Mouse (Mus musculus): Measurements from ENCODE around the gene Slit3. TPM values are rescaled to one million over a fixed set of nuclear protein-coding genes. Genes with fewer than 3 reads are reported as not detected.

Slit3 gene
- polyA plus RNA-seq, 1 experiment from 2014 or later: 11.1 TPM

DNA sequence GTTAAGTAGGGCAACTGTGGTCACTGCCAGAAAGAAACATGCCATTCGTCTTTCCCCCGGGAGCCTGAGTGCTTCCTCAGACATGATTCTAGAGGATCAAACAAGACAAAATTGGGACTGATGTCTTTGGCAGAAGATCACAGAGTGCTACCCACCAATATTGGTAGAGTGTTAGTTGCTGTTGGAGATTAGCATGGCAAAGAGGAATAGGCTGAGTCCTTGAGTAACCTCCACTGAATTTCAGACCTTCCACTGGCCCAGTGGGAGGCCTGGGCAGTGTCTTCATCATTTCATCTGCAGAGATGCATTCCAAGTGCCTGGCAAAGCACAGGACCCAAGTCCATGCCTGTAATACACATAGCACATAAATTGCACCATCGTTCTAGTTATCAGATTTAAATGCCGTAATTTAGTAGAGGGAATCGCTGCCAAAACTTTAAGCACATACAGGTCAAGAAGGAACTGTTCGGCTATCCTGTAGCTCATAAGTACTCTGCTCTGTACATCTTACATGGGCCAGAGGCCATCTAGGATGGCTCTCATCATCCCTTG lies 77.6 kb downstream of the Slit3 start:
- WGBS: 93% methylated on average over 6 of the region's 6 CpGs
- no peak for ATAC-seq (ENCODE audit: low FRiP score)
- H3K9ac ChIP-seq (ENCODE audit: low read length): no peak overlapping the region

GRCm38 (mm10) chr11:35202332-35202731 lies 81.3 kb downstream of the Slit3 start:
- DNase-seq (ENCODE audit: low spot score, missing footprints) (peak; percentile 35), ATAC-seq (ENCODE audit: low FRiP score) (no peak)
- no peaks in the 10 kb centered on the region for H3K9me3 ChIP-seq (ENCODE audit: control insufficient read depth, low read length)
- no peak overlapping the region for H3K27ac ChIP-seq (ENCODE audit: low read depth, low read length)
- no peak overlapping the region for H3K9ac ChIP-seq (ENCODE audit: low read length)
- H3K4me1 ChIP-seq (ENCODE audit: control insufficient read depth, insufficient read depth, low read length): peaks cover 19% of the 10 kb centered on the region
- H3K36me3 ChIP-seq (ENCODE audit: control insufficient read depth, insufficient read depth, low read length): no peaks in the 10 kb centered on the region
- H3K27me3 ChIP-seq (ENCODE audit: control insufficient read depth, insufficient read depth, low read length): peaks cover 13% of the 10 kb centered on the region
- H3K4me3 ChIP-seq (ENCODE audit: low read depth, low read length): no peak overlapping the region
- no peak overlapping the region for H3K4me2 ChIP-seq
- 49% methylated on average over 5 of the region's 5 CpGs for WGBS

More for the DNA sequence above, 77.6 kb downstream of the Slit3 start:
- Histone ChIP-seq H3K4me3 (ENCODE audit: low read depth, low read length) (no peak overlapping the region), H3K4me1 (ENCODE audit: control insufficient read depth, insufficient read depth, low read length) (peaks cover 10% of the 10 kb centered on the region), H3K27me3 (ENCODE audit: control insufficient read depth, insufficient read depth, low read length) (peaks cover 9% of the 10 kb centered on the region; the same call in 1 of the 2 replicates), H3K4me2 (no peak overlapping the region), H3K9me3 (ENCODE audit: control insufficient read depth, low read length) (no peaks in the 10 kb centered on the region), H3K36me3 (ENCODE audit: control insufficient read depth, insufficient read depth, low read length) (no peaks in the 10 kb centered on the region), H3K27ac (ENCODE audit: low read depth, low read length) (no peak overlapping the region)
- no peak for DNase-seq (ENCODE audit: low spot score, missing footprints)

DNA sequence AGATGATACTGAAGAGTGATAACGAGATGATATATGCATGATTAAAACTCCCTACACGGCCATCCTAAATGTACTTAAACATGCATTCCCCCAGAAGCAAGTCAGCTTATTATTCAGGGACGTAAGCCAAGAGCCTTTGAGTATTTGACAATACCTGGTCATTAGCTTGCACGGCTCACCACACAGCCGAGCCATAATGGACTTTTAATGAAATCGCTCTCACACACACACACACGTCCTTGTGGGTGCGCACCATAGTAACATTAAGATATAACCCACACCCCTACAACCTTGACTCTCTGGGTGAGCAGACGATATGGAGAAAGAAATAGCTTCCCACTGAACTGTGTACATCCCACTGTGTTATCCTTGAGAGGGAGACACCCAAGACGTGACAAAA lies 82.6 kb downstream of the Slit3 start:
- no peak overlapping the region for H3K9ac ChIP-seq (ENCODE audit: low read length)
- H3K4me1 ChIP-seq (ENCODE audit: control insufficient read depth, insufficient read depth, low read length): peaks cover 19% of the 10 kb centered on the region
- WGBS: 45% methylated on average over 10 of the region's 10 CpGs
- H3K27ac ChIP-seq (ENCODE audit: low read depth, low read length): no peak overlapping the region
- H3K36me3 ChIP-seq (ENCODE audit: control insufficient read depth, insufficient read depth, low read length): no peaks in the 10 kb centered on the region
- no peak overlapping the region for H3K4me3 ChIP-seq (ENCODE audit: low read depth, low read length)
- peaks cover 13% of the 10 kb centered on the region for H3K27me3 ChIP-seq (ENCODE audit: control insufficient read depth, insufficient read depth, low read length)
- ATAC-seq (ENCODE audit: low FRiP score): no peak
- no peak overlapping the region for H3K4me2 ChIP-seq
- no peak for DNase-seq (ENCODE audit: low spot score, missing footprints)
- H3K9me3 ChIP-seq (ENCODE audit: control insufficient read depth, low read length): no peaks in the 10 kb centered on the region

- Histone ChIP-seq H3K9me3 (ENCODE audit: control insufficient read depth, low read length) (no peaks in the 10 kb centered on the region), H3K27me3 (ENCODE audit: control insufficient read depth, insufficient read depth, low read length) (peaks cover 13% of the 10 kb centered on the region), H3K36me3 (ENCODE audit: control insufficient read depth, insufficient read depth, low read length) (no peaks in the 10 kb centered on the region), H3K4me1 (ENCODE audit: control insufficient read depth, insufficient read depth, low read length) (peaks cover 19% of the 10 kb centered on the region), H3K4me2 (no peak overlapping the region), H3K27ac (ENCODE audit: low read depth, low read length) (no peak overlapping the region), H3K9ac (ENCODE audit: low read length) (no peak overlapping the region), H3K4me3 (ENCODE audit: low read depth, low read length) (no peak overlapping the region)
- DNase-seq (ENCODE audit: low spot score, missing footprints) (peak; percentile 87), ATAC-seq (ENCODE audit: low FRiP score) (no peak)
- 49% methylated on average over 9 of the region's 9 CpGs for WGBS
Measured at GRCm38 (mm10) chr11:35204084-35204483, 83.1 kb downstream of the Slit3 start.

DNA sequence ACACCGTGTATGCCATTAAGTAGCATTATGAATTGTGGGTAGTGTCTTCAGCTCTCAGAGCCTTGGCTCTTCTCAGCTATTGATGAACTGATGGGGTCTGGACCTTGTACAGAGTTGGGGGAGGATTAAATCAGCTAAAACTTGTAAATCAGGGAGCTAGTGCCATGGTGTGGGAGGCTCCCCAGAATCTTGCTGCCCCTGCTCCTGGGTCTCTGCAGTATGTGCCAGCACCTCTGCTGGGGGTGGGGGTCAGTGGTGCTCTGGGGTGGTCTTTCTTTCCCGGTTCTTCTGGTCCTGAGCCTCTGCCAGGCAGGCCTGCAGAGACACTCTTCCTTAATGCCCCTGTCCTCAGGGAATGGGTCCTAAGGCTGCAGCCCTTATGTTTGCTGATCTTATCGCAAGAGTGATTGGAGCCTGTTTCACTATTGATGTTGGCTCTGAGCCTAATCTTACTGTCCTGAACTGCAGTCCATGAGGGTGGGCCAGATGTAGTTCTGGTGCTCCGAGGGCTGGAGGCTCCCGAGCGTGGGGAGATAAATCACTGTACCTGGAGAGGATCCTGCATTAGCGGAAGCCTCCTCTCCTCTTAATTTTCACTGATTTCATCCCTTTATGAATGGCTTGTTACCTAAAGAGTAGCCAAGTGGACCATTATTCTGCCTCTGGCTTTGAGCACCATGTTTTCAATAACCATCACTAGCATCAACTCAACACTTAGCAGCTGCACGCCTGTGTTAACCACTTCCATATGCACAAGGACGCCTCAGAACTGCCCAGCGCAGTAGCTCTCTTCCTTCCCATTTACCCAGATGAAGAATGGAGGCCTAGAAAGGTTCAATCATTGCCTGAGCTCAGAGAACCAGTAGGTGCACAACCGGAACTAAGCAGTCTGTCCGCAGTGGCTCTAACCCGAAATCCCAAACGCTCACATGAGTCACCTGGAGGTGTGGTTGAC lies 90.0 kb downstream of the Slit3 start:
- no peak overlapping the region for H3K4me3 ChIP-seq (ENCODE audit: low read depth, low read length)

GRCm38 (mm10) chr11:35224025-35224424 lies 103.0 kb downstream of the Slit3 start:
- no peaks in the 10 kb centered on the region for H3K36me3 ChIP-seq (ENCODE audit: control insufficient read depth, insufficient read depth, low read length)
- H3K27me3 ChIP-seq (ENCODE audit: control insufficient read depth, insufficient read depth, low read length): no peaks in the 10 kb centered on the region
- WGBS: 13% methylated on average over 4 of the region's 4 CpGs
- H3K4me3 ChIP-seq (ENCODE audit: low read depth, low read length): no peak overlapping the region
- no peak overlapping the region for H3K9ac ChIP-seq (ENCODE audit: low read length)
- H3K4me1 ChIP-seq (ENCODE audit: control insufficient read depth, insufficient read depth, low read length): peaks cover 5% of the 10 kb centered on the region
- ATAC-seq (ENCODE audit: low FRiP score): no peak
- H3K4me2 ChIP-seq: no peak overlapping the region
- no peak for DNase-seq (ENCODE audit: low spot score, missing footprints)
- H3K9me3 ChIP-seq (ENCODE audit: control insufficient read depth, low read length): no peaks in the 10 kb centered on the region
- no peak overlapping the region for H3K27ac ChIP-seq (ENCODE audit: low read depth, low read length)

More for the DNA sequence above, 90.0 kb downstream of the Slit3 start:
- ATAC-seq (ENCODE audit: low FRiP score) (no peak), DNase-seq (ENCODE audit: low spot score, missing footprints) (peak; percentile 62)
- H3K4me2 ChIP-seq: no peak overlapping the region
- 86% methylated on average over 14 of the region's 14 CpGs for WGBS
- no peaks in the 10 kb centered on the region for H3K36me3 ChIP-seq (ENCODE audit: control insufficient read depth, insufficient read depth, low read length)
- H3K27me3 ChIP-seq (ENCODE audit: control insufficient read depth, insufficient read depth, low read length): no peaks in the 10 kb centered on the region
- no peak overlapping the region for H3K9ac ChIP-seq (ENCODE audit: low read length)
- no peaks in the 10 kb centered on the region for H3K4me1 ChIP-seq (ENCODE audit: control insufficient read depth, insufficient read depth, low read length)
- H3K9me3 ChIP-seq (ENCODE audit: control insufficient read depth, low read length): no peaks in the 10 kb centered on the region
- no peak overlapping the region for H3K27ac ChIP-seq (ENCODE audit: low read depth, low read length)

- no peak overlapping the region for H3K4me2 ChIP-seq
- 89% methylated on average over 10 of the region's 10 CpGs for WGBS
- no peak overlapping the region for H3K4me3 ChIP-seq (ENCODE audit: low read depth, low read length)
- ATAC-seq (ENCODE audit: low FRiP score) (no peak), DNase-seq (ENCODE audit: low spot score, missing footprints) (no peak)
- no peaks in the 10 kb centered on the region for H3K27me3 ChIP-seq (ENCODE audit: control insufficient read depth, insufficient read depth, low read length)
- H3K4me1 ChIP-seq (ENCODE audit: control insufficient read depth, insufficient read depth, low read length): no peaks in the 10 kb centered on the region
- no peaks in the 10 kb centered on the region for H3K9me3 ChIP-seq (ENCODE audit: control insufficient read depth, low read length)
- H3K36me3 ChIP-seq (ENCODE audit: control insufficient read depth, insufficient read depth, low read length): no peaks in the 10 kb centered on the region
- no peak overlapping the region for H3K9ac ChIP-seq (ENCODE audit: low read length)
- no peak overlapping the region for H3K27ac ChIP-seq (ENCODE audit: low read depth, low read length)
Measured at GRCm38 (mm10) chr11:35231361-35232090, 110.5 kb downstream of the Slit3 start.

GRCm38 (mm10) chr11:35232321-35232720 lies 111.3 kb downstream of the Slit3 start:
- DNase-seq (ENCODE audit: low spot score, missing footprints): no peak
- H3K27ac ChIP-seq (ENCODE audit: low read depth, low read length): no peak overlapping the region
- H3K9me3 ChIP-seq (ENCODE audit: control insufficient read depth, low read length): no peaks in the 10 kb centered on the region
- no peak overlapping the region for H3K4me3 ChIP-seq (ENCODE audit: low read depth, low read length)
- no peaks in the 10 kb centered on the region for H3K4me1 ChIP-seq (ENCODE audit: control insufficient read depth, insufficient read depth, low read length)
- 86% methylated on average over 4 of the region's 4 CpGs for whole genome bisulfite sequencing
- no peak overlapping the region for H3K9ac ChIP-seq (ENCODE audit: low read length)
- no peaks in the 10 kb centered on the region for H3K36me3 ChIP-seq (ENCODE audit: control insufficient read depth, insufficient read depth, low read length)
- H3K4me2 ChIP-seq: no peak overlapping the region
- no peak for ATAC-seq (ENCODE audit: low FRiP score)
- no peaks in the 10 kb centered on the region for H3K27me3 ChIP-seq (ENCODE audit: control insufficient read depth, insufficient read depth, low read length)

DNA sequence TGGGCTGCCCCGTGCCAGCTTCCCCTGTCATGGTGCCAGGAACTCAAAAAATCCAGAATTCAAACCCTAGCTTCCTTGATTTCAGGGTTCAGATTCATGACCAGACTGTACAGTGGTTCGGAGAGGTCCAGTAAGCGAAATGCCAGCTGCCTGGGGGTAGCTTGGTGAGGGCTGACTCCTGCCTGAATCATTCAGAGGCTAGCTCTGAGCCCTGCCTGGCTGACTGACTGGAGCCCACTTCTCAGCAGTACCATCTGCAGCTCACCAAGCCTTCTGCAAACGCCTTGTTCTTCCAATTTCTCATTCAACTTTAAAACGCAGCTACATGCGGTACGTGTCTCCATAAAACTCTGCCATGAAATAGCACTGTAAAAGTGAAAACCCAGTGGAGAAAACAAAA lies 120.4 kb downstream of the Slit3 start:
- H3K4me3 ChIP-seq (ENCODE audit: low read depth, low read length): no peak overlapping the region
- no peak overlapping the region for H3K4me2 ChIP-seq
- no peak overlapping the region for H3K27ac ChIP-seq (ENCODE audit: low read depth, low read length)
- ATAC-seq (ENCODE audit: low FRiP score) (no peak), DNase-seq (ENCODE audit: low spot score, missing footprints) (no peak)
- H3K9ac ChIP-seq (ENCODE audit: low read length): no peak overlapping the region
- H3K9me3 ChIP-seq (ENCODE audit: control insufficient read depth, low read length): no peaks in the 10 kb centered on the region
- 95% methylated on average over 7 of the region's 7 CpGs for WGBS
- no peaks in the 10 kb centered on the region for H3K36me3 ChIP-seq (ENCODE audit: control insufficient read depth, insufficient read depth, low read length)
- no peaks in the 10 kb centered on the region for H3K27me3 ChIP-seq (ENCODE audit: control insufficient read depth, insufficient read depth, low read length)
- no peaks in the 10 kb centered on the region for H3K4me1 ChIP-seq (ENCODE audit: control insufficient read depth, insufficient read depth, low read length)

All from midbrain, embryonic 11.5 days (tissue).